Mouse (Mus musculus): ENCODE data around the gene Grtp1.
A peak's percentile ranks its signal among the peaks of the same experiment; 100 is the strongest.

Grtp1 gene

GRCm38 (mm10) chr8:13200301-13201012 lies at the start of gene Grtp1:
Gene Grtp1, minus strand, starts transcription at chr8:13200620.
- DNase-seq (ENCODE audit: extremely low spot score) = peak; percentile 78

GRCm38 (mm10) chr8:13244343-13244880 lies 44.0 kb upstream of the Grtp1 start:
- no peak for DNase-seq (ENCODE audit: extremely low spot score)

DNA sequence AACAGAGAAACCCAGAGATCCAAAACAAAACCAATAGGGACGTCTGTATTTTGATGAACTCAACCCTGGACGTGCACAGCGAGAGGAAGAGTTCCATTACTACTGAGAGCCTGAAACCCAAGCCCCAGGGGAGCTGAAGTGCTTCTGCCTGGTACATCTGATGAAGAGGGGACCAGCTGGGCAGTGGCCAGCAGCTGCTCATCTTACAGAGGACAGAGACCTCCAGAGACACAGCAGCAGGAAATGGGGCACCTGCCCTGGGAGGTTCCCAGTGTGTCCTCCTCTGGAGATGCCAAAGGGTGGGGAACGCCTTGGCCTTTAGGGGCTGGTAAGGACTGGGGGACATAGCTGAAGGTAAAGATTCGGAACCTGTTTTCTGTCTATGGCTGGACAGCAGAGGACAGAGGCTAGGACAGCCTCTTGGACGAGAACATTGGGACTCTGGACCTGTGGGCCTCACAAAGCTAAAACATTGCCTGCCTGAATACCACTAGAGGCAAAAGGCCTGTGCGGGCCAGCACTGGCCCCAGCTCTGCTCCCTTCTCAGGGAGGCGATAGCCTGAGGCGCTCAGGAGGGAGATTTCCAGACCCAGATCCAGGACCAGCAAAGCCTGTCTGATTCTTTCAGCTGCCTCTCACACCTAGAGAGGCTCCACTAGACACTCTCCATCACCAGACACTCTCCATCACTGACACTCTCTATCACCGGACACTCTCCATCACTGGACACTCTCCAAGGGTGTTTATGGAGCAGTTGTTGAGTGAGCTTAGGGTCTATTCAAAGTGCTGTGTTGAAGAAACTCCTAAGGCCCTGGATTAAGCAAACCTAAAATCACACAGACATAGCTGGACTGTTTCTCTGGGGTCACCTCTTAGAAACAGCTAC lies 42.8 kb upstream of the Grtp1 start:
- no peak for DNase-seq (ENCODE audit: extremely low spot score)

DNA sequence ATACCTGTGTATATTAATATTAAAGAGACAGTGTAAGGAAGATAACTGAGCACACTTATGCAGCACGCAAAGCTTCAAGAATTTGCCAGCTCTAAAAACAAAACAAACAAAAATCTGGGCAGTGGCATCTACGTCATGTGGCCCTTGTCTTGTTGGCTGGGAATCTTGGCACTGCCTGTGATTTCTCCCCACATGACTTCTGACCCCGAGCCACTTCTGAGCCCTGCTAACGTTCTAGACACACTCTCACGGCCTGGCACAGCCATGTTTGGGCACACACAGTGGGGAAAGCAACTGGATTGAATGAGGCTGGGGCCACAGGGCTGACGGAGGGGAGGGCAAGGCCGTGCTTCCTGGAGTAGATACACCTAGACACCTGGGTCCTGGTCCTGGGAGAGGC lies 40.3 kb upstream of the Grtp1 start:
- no peak for DNase-seq (ENCODE audit: extremely low spot score)

DNA sequence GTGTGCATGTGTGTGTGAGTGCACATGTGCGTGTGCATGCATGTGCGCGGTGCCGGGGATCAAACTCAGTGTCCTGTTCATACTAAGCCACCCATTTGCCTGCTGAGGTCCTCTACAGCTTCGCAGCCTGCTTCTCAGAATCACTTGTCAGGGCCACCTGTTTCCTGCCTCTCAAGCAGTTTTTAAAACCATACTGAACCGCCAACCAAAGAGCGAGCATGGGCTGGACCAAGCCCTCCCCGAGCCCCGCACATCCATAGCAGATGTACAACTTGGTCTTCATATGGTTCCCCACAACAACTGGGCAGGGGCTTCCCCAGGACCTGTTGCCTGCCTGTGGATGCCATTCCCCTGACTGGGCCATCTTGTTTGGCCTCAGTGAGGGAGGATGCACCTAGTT lies 39.6 kb upstream of the Grtp1 start:
- no peak for DNase-seq (ENCODE audit: extremely low spot score)

DNA sequence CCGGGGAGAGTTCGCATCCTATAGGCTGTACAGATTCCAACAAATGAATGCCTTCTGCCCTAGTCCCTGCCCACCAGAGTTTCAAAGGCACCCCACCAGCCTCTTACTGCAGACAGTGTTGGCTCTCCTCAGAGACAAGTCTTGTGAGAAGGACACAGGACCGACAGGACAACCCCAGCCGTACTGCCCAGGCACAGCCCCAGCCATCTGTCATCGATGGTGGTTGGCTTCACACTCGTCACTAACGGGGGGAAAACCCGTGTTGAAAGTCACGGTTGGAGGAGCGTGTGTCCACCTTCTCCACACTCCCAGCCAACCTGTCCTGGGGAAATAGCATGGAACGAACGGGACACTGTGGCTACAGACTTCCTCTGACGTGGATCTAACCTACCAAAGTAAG lies 34.4 kb upstream of the Grtp1 start:
- no peak for DNase-seq (ENCODE audit: extremely low spot score)

DNA sequence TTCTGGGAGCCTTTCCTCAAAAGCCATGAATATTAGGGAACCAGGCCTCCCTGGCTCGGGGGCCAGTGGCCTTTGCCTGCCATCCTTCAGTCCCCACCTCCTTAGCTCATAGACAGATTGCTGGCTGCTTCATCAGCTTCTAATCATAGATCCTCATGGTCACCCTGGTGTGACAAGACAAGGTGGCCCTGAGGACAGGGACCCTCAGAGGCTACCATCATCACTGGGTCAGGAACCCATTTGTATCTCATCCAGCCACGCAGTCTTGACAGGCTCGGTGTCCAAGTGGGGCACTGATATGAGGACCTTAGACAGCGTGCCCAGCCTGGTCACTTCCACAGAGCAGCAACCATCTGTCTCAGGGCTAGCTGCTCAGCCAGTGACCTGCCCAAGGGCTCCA lies 30.1 kb upstream of the Grtp1 start:
- no peak for DNase-seq (ENCODE audit: extremely low spot score)

DNA sequence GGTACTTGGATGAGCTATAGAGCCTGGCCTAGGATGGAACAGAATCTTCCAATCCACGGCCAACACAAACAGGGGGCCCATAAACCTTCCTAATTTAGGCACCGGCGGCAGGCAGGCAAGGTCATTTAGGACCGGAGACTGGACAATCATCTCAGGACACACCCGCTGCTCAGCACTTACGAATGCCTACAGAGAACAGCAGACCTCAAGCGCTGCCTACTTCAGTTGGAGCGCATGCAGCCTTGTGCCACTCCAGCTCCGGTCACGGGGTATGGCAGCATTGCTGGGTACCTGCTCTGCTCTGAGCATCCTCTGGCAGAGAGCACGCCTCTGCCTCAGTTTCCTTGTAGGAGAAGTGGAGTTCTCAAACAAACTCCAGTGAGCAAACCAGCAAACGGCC lies 29.4 kb upstream of the Grtp1 start:
- DNase-seq (ENCODE audit: extremely low spot score) = no peak

GRCm38 (mm10) chr8:13228923-13229610 lies 28.6 kb upstream of the Grtp1 start:
- DNase-seq (ENCODE audit: extremely low spot score) = no peak

DNA sequence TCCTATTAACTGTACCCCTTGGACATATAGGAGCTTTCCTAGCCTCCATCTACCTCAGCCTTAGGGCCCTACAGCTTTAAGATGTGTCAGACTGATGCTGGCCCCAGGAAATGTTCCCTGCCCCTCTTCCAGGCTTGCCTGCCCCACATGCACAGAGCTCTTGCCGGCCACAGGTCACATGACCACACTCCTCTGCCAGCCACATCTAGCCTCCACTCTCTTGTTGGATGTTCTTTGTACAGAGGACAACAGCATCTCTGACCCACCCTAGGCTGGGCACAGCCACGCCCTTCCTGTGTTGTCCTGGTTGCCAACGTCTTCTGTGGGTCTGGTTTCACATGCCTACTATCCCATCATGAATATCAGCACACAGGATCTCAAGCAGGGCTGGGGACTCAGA lies 26.8 kb upstream of the Grtp1 start:
- no peak for DNase-seq (ENCODE audit: extremely low spot score)

GRCm38 (mm10) chr8:13226288-13226687 lies 25.9 kb upstream of the Grtp1 start:
- peak; percentile 24 for DNase-seq (ENCODE audit: extremely low spot score)

GRCm38 (mm10) chr8:13224426-13224825 lies 24.0 kb upstream of the Grtp1 start:
- DNase-seq (ENCODE audit: extremely low spot score) = no peak

DNA sequence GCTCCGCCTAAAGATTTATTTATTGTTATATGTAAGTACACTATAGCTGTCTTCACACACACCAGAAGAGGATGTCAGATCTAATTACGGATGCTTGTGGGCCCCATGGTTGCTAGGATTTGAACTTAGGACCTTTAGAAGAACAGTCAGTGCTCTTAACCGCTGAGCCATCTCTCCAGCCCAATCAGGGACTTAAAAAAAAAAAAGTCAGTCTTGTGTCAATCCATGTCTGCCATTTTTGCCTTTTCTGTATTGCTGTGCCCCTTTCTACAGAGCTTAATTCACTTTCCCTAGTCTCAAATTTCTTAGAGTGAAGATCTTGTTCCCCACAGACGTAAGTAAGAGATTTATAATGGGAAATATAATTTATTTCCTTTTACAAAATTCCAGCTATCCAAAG lies 18.0 kb upstream of the Grtp1 start:
- no peak for DNase-seq (ENCODE audit: extremely low spot score)

- DNase-seq (ENCODE audit: extremely low spot score) = no peak
Measured at GRCm38 (mm10) chr8:13217986-13218385, 17.6 kb upstream of the Grtp1 start.

- DNase-seq (ENCODE audit: extremely low spot score) = no peak
Measured at GRCm38 (mm10) chr8:13217093-13217492, 16.7 kb upstream of the Grtp1 start.

GRCm38 (mm10) chr8:13216386-13216785 lies 16.0 kb upstream of the Grtp1 start:
- no peak for DNase-seq (ENCODE audit: extremely low spot score)

DNA sequence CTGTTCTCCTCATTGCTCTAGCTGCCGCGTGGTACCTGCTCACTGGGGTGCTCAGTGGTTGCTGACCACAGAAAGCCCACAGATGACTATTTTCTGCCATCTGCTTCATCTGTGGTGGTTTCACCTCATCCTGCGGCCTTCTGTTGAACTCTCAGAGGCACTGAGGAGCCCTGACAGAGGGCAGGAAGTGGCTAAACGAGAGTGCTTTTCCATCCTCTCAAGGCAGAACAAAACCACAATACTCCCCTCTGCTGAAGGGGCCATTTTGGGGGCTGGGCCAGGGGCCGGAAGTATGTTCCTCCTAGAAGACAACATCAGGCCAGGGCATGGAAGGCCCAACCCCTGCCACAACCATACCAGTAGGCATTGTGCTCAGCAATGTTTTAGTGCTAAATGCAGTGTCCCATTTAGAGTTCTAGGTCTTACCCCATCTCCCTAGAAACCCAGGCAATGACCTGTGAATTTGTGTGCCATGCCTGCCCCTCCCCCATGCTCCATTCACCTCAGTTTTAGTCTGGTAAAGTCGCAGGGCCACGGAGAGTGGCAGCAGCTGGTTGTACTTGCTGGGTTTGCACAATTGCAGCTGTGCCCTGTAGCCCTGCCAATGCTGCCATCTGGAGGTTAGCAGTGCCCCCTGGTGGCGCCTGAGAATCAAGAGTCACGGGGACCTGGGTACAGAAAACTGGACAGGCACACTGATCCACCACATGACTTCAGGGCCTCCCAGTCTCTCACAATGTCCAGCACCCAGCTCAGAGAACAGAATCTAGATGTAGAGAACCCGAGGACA lies 13.3 kb upstream of the Grtp1 start:
- peak; percentile 83 for DNase-seq (ENCODE audit: extremely low spot score)

GRCm38 (mm10) chr8:13209770-13210169 lies 9.3 kb upstream of the Grtp1 start:
- no peak for DNase-seq (ENCODE audit: extremely low spot score)

DNA sequence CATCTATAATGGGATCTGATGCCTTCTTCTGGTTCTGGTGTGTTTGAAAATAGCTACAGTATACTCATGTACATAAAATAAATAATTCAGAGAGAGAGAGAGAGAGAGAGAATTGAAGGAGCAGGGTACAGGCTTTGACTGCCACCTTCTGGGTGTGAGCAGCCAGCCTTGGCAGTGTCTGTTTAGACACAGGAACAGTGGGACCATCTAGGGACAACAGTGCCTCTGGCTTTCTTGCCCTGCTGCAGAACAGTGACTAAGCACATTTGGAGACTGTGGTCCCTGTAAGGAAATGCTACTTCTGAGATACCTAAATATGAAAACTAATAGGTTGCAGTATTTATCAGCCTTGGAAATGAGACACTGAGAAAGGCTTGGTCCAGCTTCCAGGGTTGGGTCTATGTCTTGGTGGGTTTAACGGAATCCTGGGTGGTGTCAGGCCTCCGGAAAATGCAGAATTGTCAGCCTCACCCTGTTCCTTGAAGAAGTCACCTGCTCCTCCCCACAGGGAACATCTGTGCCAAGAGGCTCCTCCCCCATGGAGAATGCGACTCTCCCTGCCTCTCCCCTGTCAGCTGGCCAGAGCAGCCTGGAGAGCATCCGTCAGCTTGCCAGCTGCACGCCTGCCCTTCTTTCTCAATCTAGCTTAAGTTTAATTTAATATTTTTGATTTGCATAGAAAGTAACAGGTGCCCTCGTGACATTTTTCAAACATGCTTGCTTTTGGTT lies 8.4 kb upstream of the Grtp1 start:
- no peak for DNase-seq (ENCODE audit: extremely low spot score)

GRCm38 (mm10) chr8:13206290-13206689 lies 5.9 kb upstream of the Grtp1 start:
- no peak for DNase-seq (ENCODE audit: extremely low spot score)

DNA sequence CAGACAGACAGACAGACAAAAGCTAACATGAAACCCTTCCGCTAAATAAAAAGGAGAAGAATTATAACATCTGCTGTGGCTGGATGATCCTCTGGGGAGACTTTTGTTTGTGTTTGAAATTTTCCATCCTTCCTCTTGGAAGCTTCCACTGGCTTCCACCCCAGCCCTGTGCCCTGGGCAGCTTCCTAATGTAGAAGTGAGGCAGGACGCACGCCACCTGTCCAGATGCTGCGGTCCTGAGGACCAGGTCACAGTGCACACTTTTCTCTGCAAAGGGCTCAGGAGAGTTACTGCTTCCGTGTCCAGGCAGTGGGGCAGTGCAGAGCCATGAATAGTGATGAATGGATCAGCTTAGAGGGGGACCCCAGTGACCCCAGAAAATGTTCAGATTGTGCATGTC lies 4.9 kb upstream of the Grtp1 start:
- DNase-seq (ENCODE audit: extremely low spot score) = no peak
